ENCODE assay signal across 29 mouse cellular contexts in genomic region chr15:79873995-79874394, GRCm38 (mm10). TPM values are rescaled to one million over a fixed set of nuclear protein-coding genes. Genes with fewer than 3 reads are reported as not detected.
DNase-seq lines count a peak whose midpoint lies in the region; ATAC-seq and TF ChIP-seq lines count a peak whose summit lies in the region.
"Had no signal": no experiment of that assay in that cellular context is flagged by ENCODE, and none has a peak within 500 bp of the region (broad histone marks: within the 10 kb centered on the region; RNA-seq: fewer than 3 reads in every experiment).

No protein-coding gene starts in this region.

- H3K27me3 ChIP-seq in E14TG2a.4 (ENCODE audit: insufficient read depth, low read length) (no peaks in the 10 kb centered on the region), MEL (ENCODE audit: control insufficient read depth in 1 of 2, insufficient read depth in 2 of 2, low read length in 2 of 2) (no peaks in the 10 kb centered on the region)
- H3K27me3 ChIP-seq in forebrain, embryonic 10.5 days (ENCODE audit: poor library complexity, severe bottlenecking): no peaks in the 10 kb centered on the region
- H3K27me3 ChIP-seq in heart, embryonic 11.5 days (ENCODE audit: control insufficient read depth, insufficient read depth, low read length): no peaks in the 10 kb centered on the region
- H3K27me3 ChIP-seq: CH12.LX; embryonic facial prominence, embryonic 15.5 days; forebrain, embryonic 13.5 days; heart, embryonic 15.5 days; hindbrain, embryonic 13.5 days; intestine, embryonic 15.5 days had no signal

- no peak overlapping the region for H3K4me2 ChIP-seq in heart, embryonic 11.5 days
- H3K4me2 ChIP-seq: embryonic facial prominence, embryonic 15.5 days; forebrain, embryonic 13.5 days; heart, embryonic 15.5 days; hindbrain, embryonic 13.5 days; intestine, embryonic 15.5 days had no signal

- ATAC-seq in megakaryocyte-erythroid progenitor cell, adult 5-6 weeks (replicated peaks; ENCODE audit: low FRiP score, low TSS enrichment, poor library complexity, severe bottlenecking): no peak
- no peak for ATAC-seq in heart, embryonic 11.5 days (replicated peaks; ENCODE audit: insufficient number of reproducible peaks, low FRiP score, low TSS enrichment)
- ATAC-seq: activated CD4-positive, CD25-positive, alpha-beta regulatory T cell, adult 4 months; forebrain, embryonic 13.5 days; forebrain, postnatal 0 days; hindbrain, postnatal 0 days; intestine, embryonic 15.5 days had no signal

- peak overlapping the region; percentile 82 for H3K27ac ChIP-seq in MEL (ENCODE audit: control insufficient read depth, low read depth, low read length)
- no peak overlapping the region for H3K27ac ChIP-seq in forebrain, embryonic 10.5 days
- H3K27ac ChIP-seq in heart, embryonic 11.5 days (ENCODE audit: low read depth, low read length): no peak overlapping the region
- H3K27ac ChIP-seq: embryonic facial prominence, embryonic 15.5 days; forebrain, embryonic 13.5 days; gastrocnemius, adult 2 months; heart, embryonic 10.5 days; heart, embryonic 15.5 days; hindbrain, embryonic 13.5 days; hindbrain, postnatal 0 days; intestine, embryonic 15.5 days had no signal

- peak overlapping the region; percentile 35 for H3K4me3 ChIP-seq in E14TG2a.4 (replicated peaks; ENCODE audit: low read length)
- H3K4me3 ChIP-seq in MEL (ENCODE audit: control insufficient read depth in 1 of 2, insufficient read depth in 1 of 2, low read depth in 2 of 2, low read length in 2 of 2): peak overlapping the region; percentile 45 to 75
- no peak overlapping the region for H3K4me3 ChIP-seq in forebrain, embryonic 10.5 days
- H3K4me3 ChIP-seq in heart, embryonic 11.5 days (ENCODE audit: low read depth, low read length): no peak overlapping the region
- H3K4me3 ChIP-seq: embryonic facial prominence, embryonic 15.5 days; erythroblast, embryonic 14.5 days; forebrain, embryonic 13.5 days; gastrocnemius, adult 2 months; heart, embryonic 10.5 days; heart, embryonic 15.5 days; hindbrain, embryonic 13.5 days; intestine, embryonic 15.5 days had no signal

- peak overlapping the region; percentile 68 for H3K9ac ChIP-seq in MEL (ENCODE audit: control insufficient read depth, low read depth, low read length, poor library complexity, severe bottlenecking)
- no peak overlapping the region for H3K9ac ChIP-seq in heart, embryonic 11.5 days (ENCODE audit: low read depth, low read length)
- H3K9ac ChIP-seq: embryonic facial prominence, embryonic 15.5 days; forebrain, embryonic 13.5 days; forebrain, postnatal 0 days; heart, embryonic 15.5 days; hindbrain, embryonic 13.5 days; intestine, embryonic 15.5 days had no signal

- H3K9me3 ChIP-seq in E14TG2a.4 (ENCODE audit: low read length) (no peaks in the 10 kb centered on the region), MEL (replicated peaks; ENCODE audit: insufficient read depth, low read length) (no peaks in the 10 kb centered on the region)
- peaks cover 6% of the 10 kb centered on the region for H3K9me3 ChIP-seq in forebrain, embryonic 10.5 days
- H3K9me3 ChIP-seq in heart, embryonic 11.5 days (replicated peaks; ENCODE audit: control insufficient read depth, low read length): peaks cover 2% of the 10 kb centered on the region; the same call in 1 of the 2 replicates
- H3K9me3 ChIP-seq: embryonic facial prominence, embryonic 15.5 days; heart, embryonic 10.5 days; heart, embryonic 15.5 days; intestine, embryonic 15.5 days had no signal

- TF ChIP-seq CTCF in E14TG2a.4 (conservative IDR thresholded peaks at IDR 0.05; ENCODE audit: low read length) (no peak), MEL (IDR thresholded peaks at IDR 0.05 in 2 of 3, conservative IDR thresholded peaks at IDR 0.05 in 1 of 3; ENCODE audit: control insufficient read depth in 1 of 3, insufficient read depth in 1 of 3, low read depth in 2 of 3, low read length in 3 of 3, poor library complexity in 1 of 3, severe bottlenecking in 1 of 3) (no peak)

- H3K79me2 ChIP-seq in MEL (ENCODE audit: control insufficient read depth, insufficient read depth, low read length, poor library complexity): no peaks in the 10 kb centered on the region; the same call in 1 of the 2 replicates

- TF ChIP-seq EP300 in MEL (IDR thresholded peaks at IDR 0.05; ENCODE audit: low read depth in 1 of 2, low read length in 2 of 2): peak in 1 of 2 experiments; percentile 42; a peak in 1 of 4 replicates

- 78% methylated on average over 2 of the region's 2 CpGs for WGBS in forebrain, embryonic 10.5 days
- WGBS in heart, embryonic 11.5 days (ENCODE audit: insufficient replicate concordance): 40% methylated on average over 2 of the region's 2 CpGs

- no peak for TF ChIP-seq RAD21 in MEL (IDR thresholded peaks at IDR 0.05; ENCODE audit: low read depth, low read length)

- DNase-seq in MEL (ENCODE audit: low read depth, low spot score): peak; percentile 82
- peak; percentile 22 for DNase-seq in adipocyte (ENCODE audit: low spot score)
- DNase-seq in right cerebral cortex, postnatal 25 days: no peak
- DNase-seq in forebrain, embryonic 10.5 days (ENCODE audit: extremely low spot score, low spot score): no peak
- DNase-seq: adrenal gland, adult 2 months; adrenal gland, postnatal 25 days; cerebellum, adult 2 months; cerebellum, postnatal 10 days; embryo, embryonic 11 days; forebrain, postnatal 0 days; gastrocnemius, adult 2 months; gastrocnemius, postnatal 36 days; heart, adult 18-20 months; heart, postnatal 14 days; kidney, adult 18-20 months had no signal

- peaks cover 56% of the 10 kb centered on the region for H3K4me1 ChIP-seq in E14TG2a.4 (replicated peaks; ENCODE audit: low read depth, low read length)
- peaks cover 5 to 24% of the 10 kb centered on the region in 2 experiments for H3K4me1 ChIP-seq in MEL (ENCODE audit: control insufficient read depth in 1 of 2, insufficient read depth in 2 of 2, low read length in 2 of 2)
- H3K4me1 ChIP-seq in forebrain, embryonic 10.5 days: no peaks in the 10 kb centered on the region
- H3K4me1 ChIP-seq in heart, embryonic 11.5 days (ENCODE audit: control insufficient read depth, insufficient read depth, low read length): peaks cover 2% of the 10 kb centered on the region
- H3K4me1 ChIP-seq: intestine, embryonic 15.5 days had no signal

- peak; percentile 58 to 93; a peak in 3 of 4 replicates for TF ChIP-seq POLR2A in MEL (IDR thresholded peaks at IDR 0.05; ENCODE audit: control insufficient read depth in 1 of 2, insufficient read depth in 1 of 2, low read depth in 1 of 2, low read length in 2 of 2, poor library complexity in 1 of 2)

- H3K36me3 ChIP-seq in E14TG2a.4 (ENCODE audit: insufficient read depth, low read length): no peaks in the 10 kb centered on the region
- peaks cover 0 to 15% of the 10 kb centered on the region in 2 experiments; a peak in 2 of 4 replicates for H3K36me3 ChIP-seq in MEL (ENCODE audit: control insufficient read depth in 1 of 2, insufficient read depth in 2 of 2, low read length in 2 of 2)
- no peaks in the 10 kb centered on the region for H3K36me3 ChIP-seq in forebrain, embryonic 10.5 days (replicated peaks)
- H3K36me3 ChIP-seq in heart, embryonic 11.5 days (ENCODE audit: control insufficient read depth, insufficient read depth, low read length): no peaks in the 10 kb centered on the region
- H3K36me3 ChIP-seq: embryonic facial prominence, embryonic 15.5 days; heart, embryonic 10.5 days; heart, embryonic 15.5 days; hindbrain, embryonic 13.5 days; intestine, embryonic 15.5 days had no signal

TF ChIP-seq in MEL, 35 proteins besides CTCF, POLR2A, EP300 and RAD21 (continues in another document):
- TF ChIP-seq ETS1 (IDR thresholded peaks at IDR 0.05; ENCODE audit: low read depth, low read length) (no peak), TCF12 (IDR thresholded peaks at IDR 0.05; ENCODE audit: low read depth, low read length) (peak; percentile 72), UBTF (IDR thresholded peaks at IDR 0.05; ENCODE audit: borderline replicate concordance, insufficient read depth, low read depth, low read length) (no peak), MAX (IDR thresholded peaks at IDR 0.05; ENCODE audit: low read length) (peak; percentile 40; the same call in 1 of the 2 replicates), USF1 (IDR thresholded peaks at IDR 0.05; ENCODE audit: low read depth, low read length) (peak; percentile 39; the same call in 1 of the 2 replicates), ZNF384 (IDR thresholded peaks at IDR 0.05; ENCODE audit: low read depth, low read length) (0 out of 2 replicates have a peak, but pooled peaks have one; percentile 32), SIN3A (IDR thresholded peaks at IDR 0.05; ENCODE audit: low read length) (peak; percentile 73), JUND (IDR thresholded peaks at IDR 0.05; ENCODE audit: low read depth, low read length) (no peak), ZKSCAN1 (IDR thresholded peaks at IDR 0.05; ENCODE audit: low read depth, low read length) (no peak)

RNA-seq across cellular contexts. Expression of gene Apobec3, which starts 17.5 kb away (rescaled TPM):
- 17.2 and 22.2 TPM in 2 replicates for total RNA-seq in MEL (2012; rRNA removed)
- 10 to 100 TPM in 1 of 2 experiments, not detected in 1; 38.6 TPM for polyA plus RNA-seq in MEL (2012; ENCODE audit: insufficient read depth in 1 of 2, insufficient read length in 2 of 2, low read depth in 1 of 2, low replicate concordance in 2 of 2, missing spikeins in 1 of 2)
- 243 and 293 TPM in 2 replicates for total RNA-seq in megakaryocyte-erythroid progenitor cell, adult 5-6 weeks (2014; fragmentation: Nextera tagmentation)
- total RNA-seq in megakaryocyte-erythroid progenitor cell, adult 5-6 weeks (2017): 135 and 175 TPM in 2 replicates
- 9.2 and 11.0 TPM in 2 replicates for polyA plus RNA-seq in forebrain, embryonic 10.5 days (2016; fragmentation: Nextera tagmentation; extraction: Ambion mirVana)
- polyA plus RNA-seq in heart, embryonic 11.5 days (2014; fragmentation: Nextera tagmentation; extraction: Ambion mirVana): 9.5 and 12.0 TPM in 2 replicates

RNA-seq across cellular contexts. Expression of gene Cbx6, which starts 39.5 kb away (rescaled TPM):
- 21.7 and 25.1 TPM in 2 replicates for total RNA-seq in MEL (2012; rRNA removed)
- 10 to 100 TPM in 1 of 2 experiments, not detected in 1; 43.6 TPM for polyA plus RNA-seq in MEL (2012; ENCODE audit: insufficient read depth in 1 of 2, insufficient read length in 2 of 2, low read depth in 1 of 2, low replicate concordance in 2 of 2, missing spikeins in 1 of 2)
- 25.1 and 25.6 TPM in 2 replicates for total RNA-seq in megakaryocyte-erythroid progenitor cell, adult 5-6 weeks (2014; fragmentation: Nextera tagmentation)
- 14.4 and 36.7 TPM in 2 replicates for total RNA-seq in megakaryocyte-erythroid progenitor cell, adult 5-6 weeks (2017)
- polyA plus RNA-seq in forebrain, embryonic 10.5 days (2016; fragmentation: Nextera tagmentation; extraction: Ambion mirVana): 21.6 and 22.3 TPM in 2 replicates
- polyA plus RNA-seq in heart, embryonic 11.5 days (2014; fragmentation: Nextera tagmentation; extraction: Ambion mirVana): 15.7 and 17.4 TPM in 2 replicates

RNA-seq across cellular contexts. Expression of gene Npcd, which starts 40.0 kb away (rescaled TPM):
- 0.23 TPM in 1 of 2 replicates, not detected in the other for total RNA-seq in MEL (2012; rRNA removed)
- polyA plus RNA-seq in MEL (2012; ENCODE audit: insufficient read depth in 1 of 2, insufficient read length in 2 of 2, low read depth in 1 of 2, low replicate concordance in 2 of 2, missing spikeins in 1 of 2): not detected
- total RNA-seq in megakaryocyte-erythroid progenitor cell, adult 5-6 weeks (2014; fragmentation: Nextera tagmentation): not detected in 2 replicates
- total RNA-seq in megakaryocyte-erythroid progenitor cell, adult 5-6 weeks (2017): not detected in 2 replicates
- not detected in 2 replicates for polyA plus RNA-seq in forebrain, embryonic 10.5 days (2016; fragmentation: Nextera tagmentation; extraction: Ambion mirVana)
- 0.64 TPM in 1 of 2 replicates, not detected in the other for polyA plus RNA-seq in heart, embryonic 11.5 days (2014; fragmentation: Nextera tagmentation; extraction: Ambion mirVana)
- total RNA-seq: hematopoietic stem cell, adult 5-6 weeks had no signal
- polyA plus RNA-seq: activated CD4-positive, CD25-positive, alpha-beta regulatory T cell, adult 4 months; erythroblast, embryonic 14.5 days; forebrain, embryonic 13.5 days; heart, embryonic 10.5 days; heart, embryonic 15.5 days had no signal

Comparison
In these comparisons a context has a peak if more than half of its experiments do, and no peak if none do; other contexts are left out.
1. H3K4me3 ChIP-seq: peak in E14TG2a.4 (single experiment) and MEL (2 of 2); none in forebrain, embryonic 10.5 days (single experiment) and heart, embryonic 11.5 days (single experiment).
2. DNase-seq: peak in MEL (single experiment) and adipocyte (single experiment); none in right cerebral cortex, postnatal 25 days (single experiment) and forebrain, embryonic 10.5 days (single experiment).